Mouse (Mus musculus) spleen, postnatal 10 days (tissue): Measurements from ENCODE around the gene Gja1.

Experiments
- DNase-seq, 2 experiments: peaks; one replicate each; pipeline ENCODE4 v3.0.0; 2021 to 2022; ENCODE audit warnings: low spot score in 2 of 2

Gene Gja1

DNA sequence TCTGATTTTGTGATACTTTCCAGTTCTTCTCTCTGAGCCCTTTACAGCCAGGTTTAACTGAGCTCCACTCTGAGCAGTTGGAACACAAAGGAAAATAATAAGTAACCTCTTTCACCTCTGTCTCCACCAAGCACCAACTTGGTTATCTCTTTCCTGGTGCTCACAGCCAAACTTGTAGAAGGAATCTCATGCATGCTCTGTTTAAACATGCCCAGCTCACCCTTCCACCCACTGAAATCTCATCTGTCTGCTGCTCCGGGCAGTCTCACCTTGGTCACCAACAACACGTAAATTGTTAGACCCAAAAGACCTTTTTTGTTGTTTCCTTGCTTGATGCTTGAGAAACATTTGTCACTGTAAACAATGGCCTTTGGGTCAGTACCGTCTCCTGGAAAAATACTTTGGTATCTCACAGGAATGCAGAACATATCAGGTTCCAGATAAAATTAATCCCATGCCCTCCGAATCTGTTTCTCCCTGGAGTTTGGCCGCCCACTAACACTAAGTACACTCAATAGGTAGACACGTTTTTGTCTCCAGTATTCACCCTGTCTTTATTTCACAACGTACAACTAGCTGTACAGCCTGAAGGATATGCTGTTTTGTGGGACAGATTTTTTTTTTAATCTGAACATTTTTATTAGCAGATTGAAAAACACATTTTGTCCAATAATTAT, 38.9 kb downstream of the Gja1 start:
- DNase-seq, result no peak

DNA sequence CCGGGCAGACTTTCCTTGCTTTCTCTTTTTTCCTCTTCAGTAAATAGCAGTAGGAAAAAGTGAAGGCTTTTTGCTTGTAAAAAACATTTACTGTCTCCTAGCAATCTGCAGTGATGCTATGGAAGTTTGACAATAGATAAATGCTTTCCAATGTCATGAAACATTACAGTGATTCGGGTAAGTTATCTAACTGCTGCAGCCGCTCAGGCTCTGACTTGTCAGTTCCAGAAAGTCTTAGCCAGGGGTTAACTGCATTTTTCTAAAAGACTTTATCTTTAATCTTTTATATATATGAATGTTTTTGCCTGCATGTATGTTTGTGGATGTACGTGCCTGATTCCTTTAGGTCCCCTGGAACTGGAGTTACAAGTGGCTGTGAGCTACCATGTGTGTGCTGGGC, 45.4 kb downstream of the Gja1 start:
- no peak for DNase-seq

DNA sequence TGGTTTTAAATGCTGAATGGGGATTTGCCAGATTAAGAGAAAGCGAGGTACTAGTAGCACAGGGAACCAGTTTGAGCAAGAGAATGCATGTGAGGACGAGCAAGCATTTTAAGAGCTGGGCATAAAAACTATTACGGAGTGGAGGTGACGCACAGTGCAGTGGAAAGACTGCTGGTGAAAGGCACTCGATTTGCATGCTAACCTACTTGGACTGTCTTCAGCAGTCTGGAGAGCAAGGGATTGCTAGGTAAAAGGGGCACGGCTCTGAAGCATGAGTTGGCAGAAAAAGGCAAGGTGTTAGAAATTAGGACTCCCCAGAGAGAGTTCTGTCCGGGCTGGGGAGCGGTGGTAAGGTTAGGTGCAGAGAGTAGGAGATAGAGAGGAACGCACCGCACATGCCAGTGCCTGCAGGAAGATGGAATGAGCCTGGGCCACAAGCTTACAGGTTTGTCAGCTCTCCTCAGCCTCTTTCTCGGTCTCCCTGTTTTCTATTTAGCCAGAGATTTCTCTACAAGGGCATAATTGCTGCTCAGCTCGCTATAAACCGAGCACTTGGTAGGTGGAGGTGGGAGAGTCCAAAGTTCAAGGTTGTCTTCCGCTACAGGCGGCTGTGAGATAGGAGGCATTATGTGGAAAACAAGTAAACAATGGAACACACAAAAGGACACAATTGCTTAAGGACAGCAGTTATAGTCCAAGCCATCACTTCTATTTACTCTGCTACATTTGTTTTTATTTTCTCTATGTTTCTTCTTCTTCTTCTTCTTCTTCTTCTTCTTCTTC, 48.1 kb downstream of the Gja1 start:
- DNase-seq, result no peak

DNA sequence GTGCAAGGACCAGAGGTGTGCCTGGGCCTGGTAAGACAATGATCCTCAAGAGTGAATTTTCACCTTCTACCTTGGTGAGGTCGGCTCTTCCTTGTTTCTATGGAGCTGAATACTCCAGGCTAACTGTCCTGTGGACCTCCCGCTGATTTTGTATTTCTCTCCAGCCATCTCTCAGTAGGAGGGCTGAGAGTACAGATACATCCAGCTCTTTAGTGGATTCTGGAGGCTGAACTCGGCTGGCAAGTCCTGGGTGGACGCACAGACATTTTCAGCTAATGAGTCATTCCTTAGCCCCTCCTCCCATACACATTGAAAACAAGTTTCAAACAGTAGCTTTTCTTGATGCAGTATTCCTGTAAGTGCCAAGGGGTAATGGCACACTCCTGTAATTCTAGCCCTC, 49.2 kb downstream of the Gja1 start:
- no peak for DNase-seq

DNA sequence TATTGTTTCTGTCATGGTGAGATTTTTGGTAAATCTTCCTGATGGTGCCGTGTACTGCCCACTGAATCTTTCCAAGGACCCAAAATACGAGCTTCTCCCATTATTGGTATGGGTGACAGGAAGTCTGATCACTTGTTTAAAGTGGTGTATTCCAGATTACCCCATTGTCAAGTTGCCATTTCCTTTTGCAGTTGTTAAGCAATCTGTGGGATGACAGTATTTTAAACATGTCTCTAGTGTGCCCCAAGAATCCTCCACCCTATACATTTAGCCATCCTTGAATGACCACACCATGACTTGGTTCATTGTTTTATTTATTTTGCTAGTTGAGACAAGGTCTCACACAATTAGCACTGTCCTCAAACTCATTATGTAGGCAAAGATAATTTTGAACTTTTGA, 50.3 kb downstream of the Gja1 start:
- DNase-seq, result no peak

DNA sequence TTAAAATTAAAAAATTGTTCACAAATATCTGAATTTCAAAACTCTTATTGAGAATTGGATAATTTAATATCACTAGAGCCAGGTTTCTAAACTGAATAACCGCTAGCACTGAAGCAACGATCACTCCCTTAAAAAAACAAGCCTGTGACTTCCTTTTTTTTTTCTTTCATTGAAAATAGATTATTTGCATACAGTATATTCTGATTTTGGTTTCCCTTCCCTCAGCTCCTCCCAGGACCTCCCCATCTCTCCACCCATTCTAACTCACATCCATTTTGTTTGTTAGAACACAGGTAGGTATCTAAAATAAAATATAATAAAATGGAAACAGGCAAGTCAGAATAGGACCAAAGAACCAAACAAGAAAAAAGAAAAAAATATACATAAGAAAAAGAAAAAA, 50.7 kb downstream of the Gja1 start:
- DNase-seq, result no peak

DNA sequence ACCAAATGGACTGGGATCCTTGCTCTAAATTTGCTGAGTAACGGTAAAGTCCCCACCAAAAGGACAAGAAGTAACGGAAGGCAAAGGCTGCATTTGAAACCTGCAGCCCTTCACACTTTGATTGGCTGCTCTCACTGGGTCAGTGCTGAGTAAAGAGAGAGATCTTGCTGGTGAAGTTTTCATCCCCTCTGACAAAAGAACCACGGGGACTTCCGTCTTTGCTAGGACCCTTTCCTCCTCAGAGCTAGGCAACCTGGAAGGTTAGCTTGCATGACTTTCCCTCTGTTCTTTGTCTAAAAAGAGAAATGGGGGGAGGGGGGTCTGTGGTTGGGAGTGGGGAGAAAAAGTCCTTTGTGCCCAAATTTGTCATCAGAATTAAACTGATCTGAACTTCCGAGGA, 51.9 kb downstream of the Gja1 start:
- no peak for DNase-seq

DNA sequence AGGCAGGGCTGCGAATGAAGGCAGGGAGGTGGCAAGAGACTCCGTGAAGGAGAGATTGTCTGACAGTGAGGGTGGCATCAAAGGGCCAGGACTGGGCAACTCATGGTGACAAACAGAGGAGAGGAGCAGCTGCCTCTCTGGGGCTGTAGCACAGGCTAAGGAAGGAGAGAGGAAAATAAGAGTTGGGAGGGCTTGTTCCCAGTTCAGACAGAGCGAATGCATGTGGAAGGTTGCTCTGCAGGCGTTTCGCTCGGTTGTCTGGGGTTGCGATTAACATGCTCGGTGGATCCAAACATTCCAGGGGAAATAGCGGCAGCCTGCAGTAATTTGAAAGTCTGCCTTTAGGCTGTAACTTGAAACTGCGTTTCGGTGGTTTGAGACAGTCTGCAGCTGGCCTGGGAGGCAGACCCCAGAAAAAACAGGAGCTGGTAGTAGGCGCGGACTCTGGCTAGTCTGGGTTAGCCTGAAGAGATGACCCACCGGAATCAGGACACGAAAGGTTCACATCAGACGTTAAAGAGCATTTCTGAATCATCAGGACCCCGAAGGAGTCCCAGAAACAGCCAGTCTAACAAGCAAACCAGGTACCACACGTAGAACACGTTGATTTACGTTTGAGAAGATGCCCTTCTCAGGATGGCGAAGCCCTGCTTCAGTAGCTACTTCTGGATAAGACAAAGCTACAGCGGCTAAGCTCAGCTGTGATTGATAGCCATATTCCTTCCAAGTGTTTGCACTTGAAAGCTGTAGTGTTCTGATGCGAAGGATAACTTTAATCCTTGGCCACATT, 54.7 kb downstream of the Gja1 start:
- DNase-seq, result no peak

DNA sequence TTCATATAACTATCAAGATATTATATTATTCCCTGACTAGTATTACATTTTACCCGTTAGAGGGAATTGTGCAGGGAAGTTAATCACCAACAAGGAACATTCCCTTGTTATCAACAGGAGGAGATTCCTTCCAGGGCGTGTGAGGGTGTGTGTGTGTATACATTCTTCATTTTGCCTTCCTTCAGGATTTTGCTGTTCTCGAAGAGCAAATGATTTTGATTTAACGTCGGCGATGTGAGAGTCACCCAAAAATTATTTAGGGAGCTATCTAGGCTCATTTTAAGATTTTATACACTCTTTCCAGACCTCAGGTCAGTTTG, 55.2 kb downstream of the Gja1 start:
- no peak for DNase-seq

DNA sequence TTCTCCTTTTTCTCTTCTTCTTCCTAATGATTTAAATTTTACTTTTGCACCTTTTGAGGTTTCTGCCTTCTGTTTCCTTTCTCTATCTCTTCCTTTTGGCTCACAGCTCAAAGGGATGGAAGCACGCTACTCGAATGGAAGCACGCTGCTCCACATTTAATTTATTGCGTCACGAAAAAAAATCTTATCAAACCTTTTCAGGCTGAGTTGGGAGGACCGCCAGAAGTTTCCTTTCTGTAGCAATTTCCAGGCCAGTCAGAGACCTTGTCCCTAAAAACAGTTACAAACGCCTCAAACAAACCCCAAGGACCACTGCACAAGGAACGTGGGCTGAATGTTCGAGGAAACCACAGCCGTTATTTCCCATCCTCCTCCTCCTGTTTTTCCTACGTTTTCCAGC, 60.2 kb downstream of the Gja1 start:
- DNase-seq, result no peak

DNA sequence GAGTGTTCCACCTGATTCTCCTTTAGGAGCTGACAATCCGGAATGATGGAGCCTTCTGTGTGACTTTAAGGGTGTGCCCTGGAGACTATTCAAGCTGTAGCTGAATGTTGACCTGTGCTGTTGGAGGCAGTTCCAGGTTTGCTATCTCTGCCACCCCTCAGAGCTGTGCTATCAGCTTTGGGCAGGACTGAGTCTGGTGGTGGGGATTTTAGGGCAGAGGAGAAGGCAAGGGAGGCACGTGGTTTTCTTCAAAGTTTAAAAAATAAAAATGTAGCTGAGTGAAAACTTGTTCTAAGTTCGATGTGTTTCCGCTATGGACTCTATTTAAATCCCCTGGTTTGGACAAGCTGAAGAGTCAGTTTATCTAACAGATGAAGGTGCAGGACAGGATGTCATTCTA, 62.5 kb downstream of the Gja1 start:
- no peak for DNase-seq

DNA sequence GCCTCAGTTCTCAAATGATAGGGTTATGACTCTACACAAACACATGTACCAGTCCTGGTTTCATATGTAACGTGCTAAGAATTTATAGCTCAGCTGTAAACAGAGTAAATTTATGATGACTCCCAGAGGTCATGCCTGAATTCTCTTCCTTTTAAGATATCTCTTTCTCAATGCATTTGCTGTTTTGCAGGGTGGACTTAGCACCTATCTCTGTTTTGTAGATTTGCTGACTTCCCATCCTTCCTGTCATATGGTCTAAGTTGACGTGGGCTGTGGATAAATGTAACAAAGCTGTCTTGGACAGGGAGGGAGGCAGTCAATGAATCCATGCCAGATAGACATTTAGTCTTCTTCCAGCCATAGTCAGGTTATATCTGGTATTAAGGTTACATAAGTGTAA, 67.3 kb downstream of the Gja1 start:
- DNase-seq, result no peak

DNA sequence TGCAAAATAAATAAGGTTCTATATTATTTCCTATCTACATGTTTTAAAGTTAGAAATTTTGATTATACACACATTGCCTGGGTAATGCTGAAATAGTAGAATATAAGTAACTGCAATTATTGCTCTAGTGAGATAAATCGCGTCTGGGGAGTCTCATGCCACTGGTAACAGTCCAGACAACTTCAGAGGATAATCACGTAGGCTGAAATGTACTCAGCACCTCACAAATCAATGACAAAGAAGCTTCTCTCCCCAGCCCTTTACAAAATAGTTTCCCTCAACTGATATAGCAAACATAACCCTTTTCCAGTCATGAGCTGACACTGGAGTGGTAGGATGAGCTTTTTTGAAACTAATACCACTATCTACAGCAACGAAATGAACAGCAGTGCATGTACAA, 71.9 kb downstream of the Gja1 start:
- no peak for DNase-seq
